Mouse (Mus musculus) embryonic fibroblast, embryonic 13.5 days (primary cell): ENCODE data around the gene Ctrl. TPM values are rescaled to one million over a fixed set of nuclear protein-coding genes. Genes with fewer than 3 reads are reported as not detected.
"Not testable (repeated sequence)": the region's sequence is repeated elsewhere in the genome, so short reads cannot be mapped to it uniquely, and the experiment has no call there.

Experiments
- H3K27ac ChIP-seq: 2 replicates; pipeline ENCODE4 v1.5.1; 2012; ENCODE audit warnings: low read length, control low read depth, inconsistent platforms; ENCODE audit not compliant: insufficient read depth
- H3K4me1 ChIP-seq: 2 replicates; pipeline ENCODE4 v1.6.1; 2011; ENCODE audit warnings: low read length; ENCODE audit not compliant: control insufficient read depth, insufficient read depth
- H3K4me3 ChIP-seq: 2 replicates; pipeline ENCODE4 v1.5.1; 2011; ENCODE audit warnings: mild to moderate bottlenecking, control low read depth, low read length; ENCODE audit not compliant: insufficient read depth
- CTCF ChIP-seq: IDR thresholded peaks from 2 replicates; pipeline ENCODE4 v1.5.1; 2011; ENCODE audit warnings: mild to moderate bottlenecking, control low read depth, low read length, moderate library complexity, borderline replicate concordance; ENCODE audit not compliant: insufficient read depth
- POLR2A ChIP-seq: IDR thresholded peaks from 2 replicates; pipeline ENCODE4 v1.6.1; 2011; ENCODE audit warnings: low read depth, mild to moderate bottlenecking, control low read depth, low read length, moderate library complexity
- polyA plus RNA-seq: library from polyadenylated mRNA; stranded (reverse); fragments of >200 nt; gene quantifications from 2 replicates; pipeline ENCODE4 v1.2.4, GENCODE M21; 2011; ENCODE audit warnings: low read depth; ENCODE audit not compliant: missing spikeins, insufficient read length

Ctrl gene
- not detected in 2 replicates for polyA plus RNA-seq

- TF ChIP-seq CTCF (no peak), POLR2A (no peak)
- no peak within 1 kb of the TSS for H3K4me3 ChIP-seq
- no peaks in the 10 kb centered on the region for H3K4me1 ChIP-seq
- H3K27ac ChIP-seq, result no peak within 1 kb of the TSS
These were observed at the start of gene Ctrl for GRCm38 (mm10) chr8:105933762-105934161. Ctrl (minus strand) TSS chr8:105933862.

GRCm38 (mm10) chr8:105983406-105983805, 49.7 kb upstream of the Ctrl start:
- H3K27ac ChIP-seq, H3K4me1 ChIP-seq, H3K4me3 ChIP-seq: not testable (repeated sequence)

- Histone ChIP-seq H3K27ac (no peak overlapping the region), H3K4me1 (no peaks in the 10 kb centered on the region), H3K4me3 (no peak overlapping the region)
- TF ChIP-seq POLR2A, result no peak
- TF ChIP-seq CTCF, result no peak
These were observed 47.5 kb upstream of the Ctrl start for GRCm38 (mm10) chr8:105981146-105981545.

GRCm38 (mm10) chr8:105979325-105979724, 45.7 kb upstream of the Ctrl start, which contains the start of gene Dpep3:
Dpep3 (minus strand) TSS chr8:105979429.
- Histone ChIP-seq H3K27ac (no peak within 1 kb of the TSS), H3K4me3 (no peak within 1 kb of the TSS), H3K4me1 (no peaks in the 10 kb centered on the region)
- TF ChIP-seq POLR2A (no peak), CTCF (no peak)

- no peak for TF ChIP-seq CTCF
- TF ChIP-seq POLR2A, result no peak
- no peak overlapping the region for H3K4me3 ChIP-seq
- H3K27ac ChIP-seq, result no peak overlapping the region
- H3K4me1 ChIP-seq, result no peaks in the 10 kb centered on the region
These were observed 41.7 kb upstream of the Ctrl start for GRCm38 (mm10) chr8:105975363-105975762.

- Histone ChIP-seq H3K4me1 (no peaks in the 10 kb centered on the region), H3K4me3 (no peak overlapping the region), H3K27ac (no peak overlapping the region)
- TF ChIP-seq CTCF, result no peak
- no peak for TF ChIP-seq POLR2A
These were observed 37.5 kb upstream of the Ctrl start for GRCm38 (mm10) chr8:105971019-105971720.

- Histone ChIP-seq H3K27ac (no peak overlapping the region), H3K4me1 (no peaks in the 10 kb centered on the region; the same call in 1 of the 2 replicates), H3K4me3 (no peak overlapping the region)
- TF ChIP-seq POLR2A, result no peak
- no peak for TF ChIP-seq CTCF
These were observed 35.7 kb upstream of the Ctrl start for GRCm38 (mm10) chr8:105969367-105969766.

GRCm38 (mm10) chr8:105966692-105967311, 33.1 kb upstream of the Ctrl start:
- peak overlapping the region; percentile 36 for H3K4me3 ChIP-seq
- no peak overlapping the region for H3K27ac ChIP-seq
- peaks cover 3% of the 10 kb centered on the region; the same call in 1 of the 2 replicates for H3K4me1 ChIP-seq
- TF ChIP-seq POLR2A, result no peak
- no peak for TF ChIP-seq CTCF

- peak; percentile 87 for TF ChIP-seq POLR2A
- TF ChIP-seq CTCF, result no peak
These were observed 32.3 kb upstream of the Ctrl start, which contains the start of gene Slc12a4 for GRCm38 (mm10) chr8:105965905-105966341. Slc12a4 (minus strand) TSS chr8:105966097.

GRCm38 (mm10) chr8:105965266-105965904, 31.7 kb upstream of the Ctrl start:
- Histone ChIP-seq H3K4me3 (peak overlapping the region; percentile 65), H3K27ac (peak overlapping the region; percentile 95), H3K4me1 (peaks cover 3% of the 10 kb centered on the region; the same call in 1 of the 2 replicates)
- TF ChIP-seq POLR2A (peak; percentile 51; the same call in 1 of the 2 replicates), CTCF (no peak)

More at GRCm38 (mm10) chr8:105965905-105966341, 32.3 kb upstream of the Ctrl start, which contains the start of gene Slc12a4:
- Histone ChIP-seq H3K4me1 (peaks cover 3% of the 10 kb centered on the region; the same call in 1 of the 2 replicates), H3K4me3 (peak within 1 kb of the TSS; percentile 65), H3K27ac (peak within 1 kb of the TSS; percentile 95)
